Mouse (Mus musculus) ovary, postnatal 14 days (tissue): ENCODE data around the gene Wipi1.

ENCODE experiments used
- DNase-seq: peaks from one replicate; pipeline ENCODE4 v3.0.0; 2022; ENCODE audit warnings: low spot score

The Wipi1 gene

GRCm38 (mm10) chr11:109619055-109619454, 7.3 kb upstream of the Wipi1 start:
- peak; percentile 45 for DNase-seq

- no peak for DNase-seq
These were observed 5.0 kb upstream of the Wipi1 start for GRCm38 (mm10) chr11:109616766-109617165.

DNA sequence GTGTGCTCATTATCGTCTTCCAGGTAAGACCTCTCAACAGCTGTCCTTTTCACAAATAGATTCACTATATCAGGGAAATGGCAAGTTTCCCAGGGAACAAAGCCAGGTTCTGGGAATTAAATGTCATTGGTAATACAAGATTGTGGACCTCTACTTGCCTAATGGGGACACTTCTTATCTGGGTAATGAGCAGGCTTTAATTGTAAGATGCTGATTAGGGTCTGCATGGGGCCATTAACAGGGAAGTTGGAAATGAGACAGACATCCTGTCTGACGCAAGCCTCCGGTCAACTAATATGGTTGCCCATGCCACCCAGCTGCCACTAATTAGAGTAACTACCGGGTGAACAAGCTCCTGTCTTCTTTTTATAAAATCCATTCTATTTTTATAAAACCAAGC, 4.6 kb upstream of the Wipi1 start:
- DNase-seq: no peak

GRCm38 (mm10) chr11:109615286-109615685, 3.5 kb upstream of the Wipi1 start:
- DNase-seq: no peak

DNA sequence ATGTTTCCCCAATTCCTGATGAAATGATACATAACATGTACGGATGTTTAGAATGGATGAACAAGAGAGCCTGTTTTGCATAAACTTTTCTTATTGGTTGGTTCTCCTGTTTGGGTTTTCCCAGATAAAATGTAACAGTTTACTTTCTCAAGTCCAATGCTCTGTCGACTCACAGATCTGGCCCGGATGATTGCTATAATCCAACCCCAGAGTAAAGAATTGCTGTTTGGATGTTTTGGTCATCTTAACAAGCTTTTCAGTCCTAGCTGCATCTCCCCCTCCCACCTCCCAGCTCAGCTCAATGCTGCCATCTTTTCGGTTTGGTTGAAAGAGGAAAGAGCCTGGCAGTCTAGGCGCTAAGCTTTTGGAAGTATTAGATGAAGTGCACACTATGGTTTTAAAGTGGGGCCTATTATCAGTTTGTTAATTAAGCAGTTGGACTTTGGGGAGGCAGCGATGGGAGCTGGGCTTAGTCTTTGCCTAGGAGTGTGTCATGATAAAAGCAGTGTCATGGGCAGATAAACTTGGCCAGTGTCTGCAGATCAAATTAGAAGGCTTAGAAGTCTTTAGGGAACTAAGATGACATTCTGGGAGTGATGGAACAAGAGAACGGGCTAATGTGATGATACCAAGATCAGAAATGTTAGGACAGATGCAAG, 1.2 kb upstream of the Wipi1 start:
- DNase-seq: no peak

DNA sequence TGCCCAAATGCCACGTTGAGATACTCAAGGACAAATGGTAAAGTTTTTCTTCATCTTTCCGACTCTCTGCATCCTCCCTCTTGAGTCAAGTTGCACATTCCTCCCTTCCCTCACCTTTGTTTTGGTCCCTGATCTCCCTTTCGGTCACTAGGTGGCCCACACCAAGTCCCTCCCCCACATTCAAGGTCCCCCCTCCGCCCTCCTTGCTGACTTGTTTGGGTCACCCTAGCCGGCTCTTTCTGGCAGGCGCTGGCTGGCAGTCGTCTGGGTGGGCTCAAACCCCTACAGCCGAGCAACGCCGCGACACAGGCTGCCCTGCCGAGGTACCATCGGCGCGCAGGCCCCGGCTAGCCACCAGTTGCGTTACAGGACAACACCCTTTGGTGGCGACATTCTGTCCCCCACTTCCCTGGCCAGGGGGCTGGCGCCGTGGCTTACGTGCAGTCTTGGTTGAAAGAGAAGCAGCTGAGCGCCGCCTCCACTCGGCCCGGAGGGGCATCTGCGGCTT, 918 bp downstream of the Wipi1 start:
- DNase-seq: no peak

- no peak for DNase-seq
These were observed 1.5 kb downstream of the Wipi1 start for GRCm38 (mm10) chr11:109610046-109610794.

- DNase-seq: no peak
These were observed 2.7 kb downstream of the Wipi1 start for GRCm38 (mm10) chr11:109608976-109609625.

GRCm38 (mm10) chr11:109607600-109607999, 4.2 kb downstream of the Wipi1 start:
- no peak for DNase-seq

- DNase-seq: no peak
These were observed 12.8 kb downstream of the Wipi1 start for GRCm38 (mm10) chr11:109598778-109599570.

GRCm38 (mm10) chr11:109594761-109595160, 17.0 kb downstream of the Wipi1 start:
- no peak for DNase-seq

DNA sequence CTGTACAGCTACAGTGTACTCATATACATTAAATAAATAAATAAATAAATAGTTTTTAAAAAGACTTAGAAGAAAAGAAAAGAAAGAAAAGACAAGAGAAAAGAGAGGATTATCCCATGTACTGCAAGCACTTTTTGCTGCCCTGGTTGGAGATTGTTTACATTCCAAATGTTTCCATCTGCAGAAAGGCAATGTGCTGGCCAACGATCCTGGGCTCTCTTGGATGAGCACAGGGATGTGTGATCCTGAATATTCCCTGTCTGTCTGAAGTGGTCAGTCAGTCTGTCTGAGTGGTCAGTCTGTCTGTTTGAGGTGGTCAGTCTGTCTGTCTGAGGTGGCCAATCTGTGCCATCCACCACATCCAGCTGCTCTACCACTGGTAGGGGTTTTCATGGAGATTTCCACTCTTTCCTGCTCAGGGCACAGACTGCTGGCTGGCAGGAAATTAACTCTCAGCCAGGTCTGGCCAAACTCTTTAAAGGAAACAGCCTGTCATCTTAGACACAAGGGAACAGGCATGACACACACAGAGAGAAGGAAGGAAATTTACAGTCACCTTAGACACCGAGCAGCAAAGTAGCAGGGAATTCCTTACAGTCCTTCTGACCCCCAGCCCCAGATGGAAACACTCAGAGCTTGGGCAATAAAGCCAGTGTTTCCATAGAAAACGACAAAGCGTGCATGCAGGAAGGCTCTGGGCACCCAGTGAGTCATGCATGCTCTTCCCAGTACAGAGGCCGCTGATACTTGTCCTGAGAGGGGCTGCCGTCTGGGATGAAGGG, 18.4 kb downstream of the Wipi1 start:
- no peak for DNase-seq

GRCm38 (mm10) chr11:109591511-109591910, 20.3 kb downstream of the Wipi1 start:
- DNase-seq: no peak

- no peak for DNase-seq
These were observed 21.8 kb downstream of the Wipi1 start for GRCm38 (mm10) chr11:109590012-109590411.

- no peak for DNase-seq
These were observed 24.0 kb downstream of the Wipi1 start for GRCm38 (mm10) chr11:109587638-109588374.

GRCm38 (mm10) chr11:109587019-109587418, 24.7 kb downstream of the Wipi1 start:
- no peak for DNase-seq

DNA sequence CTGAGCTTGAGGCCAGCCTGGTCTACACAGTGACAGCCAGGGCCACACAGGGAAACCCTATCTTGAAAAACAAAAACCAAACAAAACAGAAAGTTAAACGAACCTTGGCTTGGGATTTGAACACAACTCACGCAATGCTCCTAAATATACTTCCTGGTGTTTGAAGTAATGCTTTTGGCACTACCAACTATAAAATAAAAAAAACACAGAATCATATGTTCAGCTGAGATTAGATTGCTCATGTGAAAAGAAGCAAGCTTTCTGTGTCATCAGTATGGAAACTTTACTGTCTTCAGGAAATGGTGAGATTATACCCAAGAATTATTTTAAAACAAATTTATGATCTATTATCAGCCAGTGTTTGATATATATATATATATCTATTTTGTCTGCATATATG, 25.3 kb downstream of the Wipi1 start:
- no peak for DNase-seq

DNA sequence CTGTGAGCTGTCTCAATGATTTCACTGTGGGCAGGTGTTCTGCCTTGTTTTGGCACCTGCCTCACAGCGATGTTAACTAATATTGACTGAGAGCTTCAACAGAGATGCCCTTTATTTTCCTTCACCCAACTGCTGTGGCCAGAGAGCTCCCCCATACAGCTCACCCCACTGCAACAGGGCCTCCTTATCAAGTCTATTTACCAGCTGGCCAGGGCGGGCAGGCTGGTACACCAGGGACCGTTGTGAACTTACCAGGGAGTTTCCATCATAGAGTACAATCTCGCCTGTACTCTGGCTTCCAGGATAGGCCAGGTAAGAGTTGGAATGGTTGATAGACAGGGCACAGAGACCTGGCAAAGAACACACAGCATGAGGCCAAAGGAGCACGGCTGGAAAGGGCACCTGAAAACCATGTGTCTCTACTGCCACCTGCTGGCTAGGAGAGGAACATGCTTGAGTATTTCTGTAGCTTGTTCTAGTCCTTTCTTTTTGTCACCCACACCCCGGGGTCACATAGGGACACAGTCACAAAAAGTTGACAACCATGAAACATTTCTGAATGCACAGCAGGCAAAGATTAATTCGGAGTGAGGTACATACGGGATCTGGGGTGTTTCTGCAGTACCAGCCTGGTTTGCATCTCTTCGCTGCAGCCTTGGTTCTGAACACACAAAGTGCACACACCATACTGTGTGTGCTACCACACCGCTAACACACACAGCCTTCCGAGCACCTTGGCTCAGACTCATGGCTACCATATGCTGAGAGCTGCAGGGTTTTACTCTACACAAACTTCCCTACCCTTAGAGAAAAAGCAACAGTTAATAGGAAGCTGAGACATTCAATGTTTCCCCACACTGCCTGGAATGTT, 26.7 kb downstream of the Wipi1 start:
- DNase-seq: peak; percentile 61

GRCm38 (mm10) chr11:109583986-109584385, 27.8 kb downstream of the Wipi1 start:
- no peak for DNase-seq

DNA sequence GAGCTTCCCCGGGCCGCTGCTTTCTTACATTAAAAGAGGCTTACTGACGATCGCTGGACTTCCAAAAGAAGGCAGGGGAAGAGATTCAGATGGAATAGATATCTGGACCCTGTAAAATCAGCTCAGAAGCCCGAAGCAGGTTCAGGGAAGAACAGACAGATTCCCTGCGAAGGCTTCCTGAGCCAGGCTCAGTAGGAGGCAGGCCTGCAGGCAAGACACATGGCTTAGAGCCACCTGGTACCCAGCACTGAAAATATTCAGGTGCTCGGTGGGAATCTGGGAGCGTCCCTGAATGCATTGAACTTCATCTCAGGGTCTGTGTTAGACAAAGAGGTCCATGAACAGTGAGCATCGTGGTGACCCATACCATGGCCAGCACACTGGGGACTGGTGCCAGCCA, 31.8 kb downstream of the Wipi1 start:
- DNase-seq: no peak
